Mouse (Mus musculus): ENCODE data around the gene D330020A13Rik. TPM values are rescaled to one million over a fixed set of nuclear protein-coding genes. Genes with fewer than 3 reads are reported as not detected.

The D330020A13Rik gene
- polyA plus RNA-seq, 1 experiment from 2014 or later, result not detected

DNA sequence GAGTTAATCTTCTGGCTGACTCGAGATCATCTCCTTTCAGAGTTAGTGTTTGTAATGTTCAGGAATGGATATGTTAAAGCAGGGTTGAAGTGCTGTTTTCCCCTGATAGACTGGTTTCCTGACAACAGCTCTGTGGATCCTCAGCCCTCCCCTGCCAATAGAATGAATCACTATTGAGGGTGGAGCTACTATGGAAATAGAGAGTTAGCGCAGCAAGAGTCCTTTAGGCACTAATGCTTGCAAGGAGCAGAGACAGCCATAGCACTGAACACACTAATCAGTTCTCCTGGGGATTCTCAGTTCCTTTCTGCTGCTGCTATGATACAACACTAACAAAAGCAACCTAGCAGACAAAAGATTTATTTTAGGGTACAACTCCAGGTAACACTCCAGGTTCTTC lies 26.2 kb downstream of the D330020A13Rik start:
- no peak overlapping the region for H3K4me2 ChIP-seq (ENCODE audit: low read depth, low read length)
- no peak for TF ChIP-seq CTCF (IDR thresholded peaks at IDR 0.05; ENCODE audit: low read depth)
- TF ChIP-seq EP300 (IDR thresholded peaks at IDR 0.05; ENCODE audit: low read depth), result no peak
- no peak for DNase-seq
- no peak overlapping the region for H3K27ac ChIP-seq (ENCODE audit: low read depth)
- H3K4me3 ChIP-seq (ENCODE audit: low read depth, low read length), result no peak overlapping the region
- 57% methylated on average over 2 of the region's 2 CpGs for WGBS (ENCODE audit: insufficient replicate concordance)
- peaks cover 9% of the 10 kb centered on the region for H3K36me3 ChIP-seq (replicated peaks; ENCODE audit: insufficient read depth, low read length)
- H3K27me3 ChIP-seq (ENCODE audit: insufficient read depth, low read length), result no peaks in the 10 kb centered on the region
- ATAC-seq, result no peak
- no peaks in the 10 kb centered on the region for H3K9me3 ChIP-seq (ENCODE audit: low read length)
- no peak overlapping the region for H3K9ac ChIP-seq (replicated peaks)
- peaks cover 3% of the 10 kb centered on the region; the same call in 1 of the 2 replicates for H3K4me1 ChIP-seq (ENCODE audit: insufficient read depth)

DNA sequence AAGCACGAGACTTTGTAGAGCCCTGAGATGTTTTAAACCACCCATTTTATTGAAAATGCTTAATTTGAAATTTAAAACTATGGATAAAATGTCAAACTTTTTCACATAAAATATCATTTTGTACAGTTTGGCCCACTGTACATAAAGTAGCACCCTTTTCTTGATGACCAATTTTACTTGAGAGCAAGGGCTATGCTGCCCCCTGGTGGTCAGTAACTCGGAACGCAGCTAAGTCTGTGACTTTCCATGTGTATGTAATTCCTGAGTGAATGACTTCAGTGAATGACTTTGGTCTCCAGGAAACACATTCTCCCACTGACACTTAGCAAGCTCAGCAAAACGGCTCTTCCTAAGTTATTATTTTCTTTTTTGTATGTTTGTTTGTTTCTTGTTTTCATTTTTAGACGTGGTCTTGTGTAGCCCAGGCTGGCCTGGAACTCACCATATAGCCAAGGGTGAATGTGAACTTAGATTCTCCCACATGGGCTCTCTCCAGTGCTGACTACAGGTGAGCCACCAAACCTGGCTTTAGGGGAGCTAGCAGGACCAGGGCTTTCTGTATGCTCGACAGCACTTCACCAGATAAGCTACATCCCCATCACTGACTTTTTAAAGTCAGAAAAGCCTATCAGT lies 30.2 kb downstream of the D330020A13Rik start:
- no peak overlapping the region for H3K9ac ChIP-seq (replicated peaks)
- ATAC-seq (no peak), DNase-seq (peak; percentile 70)
- H3K4me3 ChIP-seq (ENCODE audit: low read depth, low read length), result no peak overlapping the region
- H3K4me2 ChIP-seq (ENCODE audit: low read depth, low read length), result no peak overlapping the region
- no peaks in the 10 kb centered on the region for H3K4me1 ChIP-seq (ENCODE audit: insufficient read depth)
- H3K27ac ChIP-seq (ENCODE audit: low read depth), result no peak overlapping the region
- peaks cover 26% of the 10 kb centered on the region for H3K36me3 ChIP-seq (replicated peaks; ENCODE audit: insufficient read depth, low read length)
- 37% methylated on average over 6 of the region's 6 CpGs for WGBS (ENCODE audit: insufficient replicate concordance)
- H3K9me3 ChIP-seq (ENCODE audit: low read length), result no peaks in the 10 kb centered on the region
- no peaks in the 10 kb centered on the region for H3K27me3 ChIP-seq (ENCODE audit: insufficient read depth, low read length)
- no peak for TF ChIP-seq EP300 (IDR thresholded peaks at IDR 0.05; ENCODE audit: low read depth)
- peak; percentile 93 for TF ChIP-seq CTCF (IDR thresholded peaks at IDR 0.05; ENCODE audit: low read depth)

DNA sequence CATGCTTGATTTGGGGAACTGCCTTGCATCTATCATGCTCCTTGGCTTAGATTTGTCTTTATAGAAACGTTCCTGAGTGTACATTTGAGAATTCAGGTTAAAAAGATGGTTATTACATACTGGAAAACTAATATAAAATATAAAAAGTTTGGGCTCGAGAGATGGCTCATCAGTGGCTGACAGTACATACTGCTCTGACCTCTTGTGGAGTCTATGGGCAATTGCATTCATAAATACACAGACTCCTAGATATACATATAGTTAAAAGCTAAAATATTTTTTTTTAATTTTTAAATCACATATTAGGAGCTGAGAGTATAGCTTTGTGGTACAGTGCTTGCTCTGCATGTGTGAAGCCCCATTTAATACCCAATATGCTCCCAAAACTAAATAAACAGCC lies 38.2 kb downstream of the D330020A13Rik start:
- 76% methylated on average over 2 of the region's 2 CpGs for WGBS (ENCODE audit: insufficient replicate concordance)
- no peak overlapping the region for H3K9ac ChIP-seq (replicated peaks)
- DNase-seq (no peak), ATAC-seq (no peak)
- no peak overlapping the region for H3K4me3 ChIP-seq (ENCODE audit: low read depth, low read length)
- H3K4me1 ChIP-seq (ENCODE audit: insufficient read depth), result no peaks in the 10 kb centered on the region
- no peak overlapping the region for H3K27ac ChIP-seq (ENCODE audit: low read depth)
- no peaks in the 10 kb centered on the region for H3K9me3 ChIP-seq (ENCODE audit: low read length)
- TF ChIP-seq EP300 (IDR thresholded peaks at IDR 0.05; ENCODE audit: low read depth) (no peak), CTCF (IDR thresholded peaks at IDR 0.05; ENCODE audit: low read depth) (peak; percentile 25; the same call in 1 of the 2 replicates)
- peaks cover 70% of the 10 kb centered on the region for H3K36me3 ChIP-seq (replicated peaks; ENCODE audit: insufficient read depth, low read length)
- no peaks in the 10 kb centered on the region for H3K27me3 ChIP-seq (ENCODE audit: insufficient read depth, low read length)
- no peak overlapping the region for H3K4me2 ChIP-seq (ENCODE audit: low read depth, low read length)

DNA sequence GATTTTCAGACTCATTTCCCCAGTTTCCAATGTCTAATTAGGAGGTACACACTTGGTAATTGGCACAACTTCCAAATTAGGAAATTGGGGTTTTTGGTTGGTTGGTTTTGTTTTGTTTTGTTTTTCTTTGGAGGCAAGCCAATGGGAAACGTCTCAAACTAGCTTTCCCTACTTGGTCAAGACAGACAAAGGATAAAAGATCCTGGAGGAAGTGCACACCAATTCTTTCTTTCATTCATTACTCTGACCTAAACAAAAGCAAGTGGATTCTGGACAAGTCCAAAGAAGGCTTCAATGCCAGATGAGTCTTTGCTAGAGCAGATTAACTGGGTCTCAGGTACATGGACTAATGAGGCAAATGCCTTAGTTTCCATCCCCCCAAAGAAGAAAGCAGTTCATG lies 49.8 kb downstream of the D330020A13Rik start:
- Histone ChIP-seq H3K4me3 (ENCODE audit: low read depth, low read length) (no peak overlapping the region), H3K27ac (ENCODE audit: low read depth) (no peak overlapping the region), H3K27me3 (ENCODE audit: insufficient read depth, low read length) (no peaks in the 10 kb centered on the region), H3K4me1 (ENCODE audit: insufficient read depth) (no peaks in the 10 kb centered on the region), H3K4me2 (ENCODE audit: low read depth, low read length) (no peak overlapping the region), H3K36me3 (replicated peaks; ENCODE audit: insufficient read depth, low read length) (peaks cover 61% of the 10 kb centered on the region), H3K9me3 (ENCODE audit: low read length) (no peaks in the 10 kb centered on the region), H3K9ac (replicated peaks) (no peak overlapping the region)
- DNase-seq (no peak), ATAC-seq (no peak)
- TF ChIP-seq CTCF (IDR thresholded peaks at IDR 0.05; ENCODE audit: low read depth) (no peak), EP300 (IDR thresholded peaks at IDR 0.05; ENCODE audit: low read depth) (no peak)
- WGBS (ENCODE audit: insufficient replicate concordance), result 67% methylated on average over 1 of the region's 1 CpGs

Other genes starting within 250 kb of the D330020A13Rik start
- 0.31 TPM in 1 of 2 replicates, not detected in the other for gene Ninj2, start 201.0 kb upstream of the D330020A13Rik start, polyA plus RNA-seq (2015; fragmentation: Nextera tagmentation; extraction: Ambion mirVana)
- gene B4galnt3, start 195 bp downstream of the D330020A13Rik start, polyA plus RNA-seq (2015; fragmentation: Nextera tagmentation; extraction: Ambion mirVana), result 0.02 and 0.04 TPM in 2 replicates
- 12.6 and 16.9 TPM in 2 replicates for gene Kdm5a, start 69.8 kb downstream of the D330020A13Rik start, polyA plus RNA-seq (2015; fragmentation: Nextera tagmentation; extraction: Ambion mirVana)
- gene Ccdc77, start 70.0 kb downstream of the D330020A13Rik start, polyA plus RNA-seq (2015; fragmentation: Nextera tagmentation; extraction: Ambion mirVana), result 7.7 and 9.2 TPM in 2 replicates
- gene Il17ra, start 168.9 kb downstream of the D330020A13Rik start, polyA plus RNA-seq (2015; fragmentation: Nextera tagmentation; extraction: Ambion mirVana), result 9.4 and 10.6 TPM in 2 replicates
- gene Tmem121b, start 199.4 kb downstream of the D330020A13Rik start, polyA plus RNA-seq (2015; fragmentation: Nextera tagmentation; extraction: Ambion mirVana), result not detected in 2 replicates
- gene Hdhd5, start 237.0 kb downstream of the D330020A13Rik start, polyA plus RNA-seq (2015; fragmentation: Nextera tagmentation; extraction: Ambion mirVana), result 6.6 and 7.1 TPM in 2 replicates